Mouse (Mus musculus): ENCODE measurements around the gene Smim27. TPM values are rescaled to one million over a fixed set of nuclear protein-coding genes. Genes with fewer than 3 reads are reported as not detected.

Gene Smim27
- total RNA-seq (2023), result 33.5 TPM

GRCm38 (mm10) chr4:40269430-40270032 is at the start of gene Smim27, which contains the start of gene Topors:
TSS of gene Smim27 (plus strand) at chr4:40269579.
TSS of gene Topors (minus strand) at chr4:40269850.

GRCm38 (mm10) chr4:40239409-40240271 is 29.7 kb upstream of the Smim27 start, which contains the start of gene Ddx58:
TSS of gene Ddx58 (minus strand) at chr4:40239828.

DNA sequence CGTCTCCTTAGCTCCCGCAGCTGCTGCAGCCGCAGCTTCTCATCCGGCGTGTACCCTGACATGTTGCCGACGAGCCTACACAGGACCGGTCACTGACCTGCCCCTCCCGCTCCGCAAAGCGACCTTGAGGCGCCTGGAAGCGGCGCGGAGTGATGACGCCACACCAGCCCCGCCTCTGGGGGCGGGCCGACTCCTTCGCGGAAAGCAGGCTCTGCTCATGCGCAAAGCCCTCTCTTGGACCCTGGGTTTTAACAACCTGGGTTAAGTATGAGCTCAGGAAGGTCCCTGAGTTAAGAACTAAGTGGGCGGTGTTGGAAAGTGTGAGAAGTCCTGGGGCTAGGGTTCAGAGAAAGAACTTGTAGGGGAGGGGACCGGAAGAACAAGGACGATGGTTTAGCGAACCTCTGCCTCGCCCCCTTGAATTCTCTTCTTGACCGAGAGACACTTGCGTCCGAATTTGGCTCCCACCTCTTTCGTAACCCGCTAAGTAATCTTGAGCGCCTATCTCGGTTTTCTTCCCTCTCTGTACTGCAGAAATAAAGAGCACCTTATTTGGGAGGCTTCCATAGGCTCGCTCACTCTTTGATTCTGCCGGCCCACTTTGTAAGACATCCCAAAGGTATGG is 10.0 kb downstream of the Smim27 start, which contains the start of gene Ndufb6:
Ndufb6 (minus strand) TSS at position 146 of the 625 bp plus-strand sequence.

Other genes starting within 250 kb of the Smim27 start
- 20.9 TPM for gene Aco1, start 126.5 kb upstream of the Smim27 start, total RNA-seq (2023)
- 88.8 TPM for gene Ddx58, start 29.8 kb upstream of the Smim27 start, total RNA-seq (2023)
- gene Topors, start 271 bp downstream of the Smim27 start, total RNA-seq (2023), result 38.9 TPM
- gene Ndufb6, start 9.8 kb downstream of the Smim27 start, total RNA-seq (2023), result 34.1 TPM
- not detected for gene Tmem215, start 202.6 kb downstream of the Smim27 start, total RNA-seq (2023)